Mouse (Mus musculus) limb, embryonic 13.5 days (tissue): ENCODE measurements around the gene Fam117b. TPM values are rescaled to one million over a fixed set of nuclear protein-coding genes. Genes with fewer than 3 reads are reported as not detected.

Experiments used
- ATAC-seq: fragments of 200-750 bp; cut with Nextera tagmentation; 2 replicates; pipeline ENCODE4 v1.8.0; 2017; ENCODE audit warnings: low read depth, moderate number of reproducible peaks, moderate TSS enrichment; ENCODE audit not compliant: low FRiP score
- H3K27ac ChIP-seq: fragments of 300-500 bp; sonication (generic); 2 replicates; pipeline ENCODE4 v1.5.1; 2015; ENCODE audit warnings: inconsistent platforms, mild to moderate bottlenecking, moderate library complexity
- H3K27me3 ChIP-seq: fragments of 300-500 bp; sonication (generic); 2 replicates; pipeline ENCODE4 v1.6.1; 2015; ENCODE audit warnings: mild to moderate bottlenecking, inconsistent platforms
- H3K36me3 ChIP-seq: fragments of 300-500 bp; sonication (generic); 2 replicates; pipeline ENCODE4 v1.6.1; 2015; ENCODE audit warnings: inconsistent platforms, mild to moderate bottlenecking, moderate library complexity
- H3K4me1 ChIP-seq: fragments of 300-500 bp; sonication (generic); 2 replicates; pipeline ENCODE4 v1.6.1; 2015; ENCODE audit warnings: inconsistent platforms
- H3K4me2 ChIP-seq: fragments of 300-500 bp; sonication (generic); replicated peaks from 2 replicates; pipeline ENCODE4 v1.6.1; 2015; ENCODE audit warnings: inconsistent platforms, mild to moderate bottlenecking, moderate library complexity
- H3K4me3 ChIP-seq: fragments of 300-500 bp; sonication (generic); 2 replicates; pipeline ENCODE4 v1.5.1; 2015; ENCODE audit warnings: moderate library complexity, mild to moderate bottlenecking, inconsistent platforms
- H3K9ac ChIP-seq: fragments of 300-500 bp; sonication (generic); 2 replicates; pipeline ENCODE4 v1.6.1; 2015; ENCODE audit warnings: mild to moderate bottlenecking, inconsistent platforms
- H3K9me3 ChIP-seq: fragments of 300-500 bp; sonication (generic); 2 replicates; pipeline ENCODE4 v1.6.1; 2016; ENCODE audit warnings: inconsistent platforms
- WGBS: fragments of 180-500 bp; shearing (Covaris S2); methylation state at CpG from one replicate; pipeline ENCODE4 v1.1.7; 2015; 5-methylcytosine and 5-hydroxymethylcytosine counted together
- polyA plus RNA-seq: library from polyadenylated mRNA; unstranded; fragments of >200 nt; fragmentation: Nextera tagmentation; extraction: Ambion mirVana; gene quantifications from 2 replicates; pipeline ENCODE4 v1.2.1, GENCODE M21; 2015

Fam117b gene
- polyA plus RNA-seq, 1 experiment from 2014 or later: 10.8 TPM

GRCm38 (mm10) chr1:59899679-59900078 lies 13.1 kb upstream of the Fam117b start:
- no peak overlapping the region for H3K27ac ChIP-seq
- WGBS: 78% methylated on average over 2 of the region's 2 CpGs

GRCm38 (mm10) chr1:59901082-59901876 lies 11.5 kb upstream of the Fam117b start:
- no peak for ATAC-seq

More at GRCm38 (mm10) chr1:59899679-59900078, 13.1 kb upstream of the Fam117b start:
- H3K9ac ChIP-seq: no peak overlapping the region
- no peaks in the 10 kb centered on the region for H3K9me3 ChIP-seq
- no peak overlapping the region for H3K4me2 ChIP-seq
- H3K4me3 ChIP-seq: no peak overlapping the region
- H3K27me3 ChIP-seq: no peaks in the 10 kb centered on the region
- no peaks in the 10 kb centered on the region for H3K36me3 ChIP-seq
- ATAC-seq: no peak
- H3K4me1 ChIP-seq: peaks cover 14% of the 10 kb centered on the region; the same call in 1 of the 2 replicates

DNA sequence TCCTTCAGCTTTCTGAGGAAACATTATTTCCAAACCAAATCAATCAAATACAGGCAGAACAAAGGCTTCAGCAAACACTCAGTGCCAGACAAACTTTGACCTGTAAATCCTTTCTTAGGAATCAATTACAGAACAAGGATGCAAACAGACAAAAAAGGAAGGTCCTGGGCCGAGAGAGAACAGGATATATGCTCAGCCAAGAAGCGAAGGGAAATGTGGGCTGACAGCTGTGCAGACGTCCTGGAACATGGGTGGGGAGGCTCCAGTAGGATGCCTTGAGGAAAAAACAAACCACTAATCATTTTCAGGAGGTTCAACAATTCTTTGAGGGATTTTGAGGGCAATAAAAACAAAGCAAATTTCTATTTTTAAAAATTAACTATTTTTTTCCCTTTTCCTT lies 10.2 kb upstream of the Fam117b start:
- WGBS: 23% methylated on average over 3 of the region's 3 CpGs
- H3K4me2 ChIP-seq: no peak overlapping the region
- no peak overlapping the region for H3K9ac ChIP-seq
- no peaks in the 10 kb centered on the region for H3K27me3 ChIP-seq
- no peak overlapping the region for H3K4me3 ChIP-seq
- no peaks in the 10 kb centered on the region for H3K36me3 ChIP-seq
- H3K27ac ChIP-seq: no peak overlapping the region
- H3K9me3 ChIP-seq: no peaks in the 10 kb centered on the region
- peaks cover 10% of the 10 kb centered on the region; the same call in 1 of the 2 replicates for H3K4me1 ChIP-seq
- ATAC-seq: no peak

More at GRCm38 (mm10) chr1:59901082-59901876, 11.5 kb upstream of the Fam117b start:
- Histone ChIP-seq H3K4me1 (peaks cover 10% of the 10 kb centered on the region; the same call in 1 of the 2 replicates), H3K27ac (no peak overlapping the region), H3K36me3 (no peaks in the 10 kb centered on the region), H3K27me3 (no peaks in the 10 kb centered on the region), H3K4me2 (no peak overlapping the region), H3K9me3 (no peaks in the 10 kb centered on the region), H3K4me3 (no peak overlapping the region), H3K9ac (no peak overlapping the region)
- WGBS: 94% methylated on average over 5 of the region's 5 CpGs

GRCm38 (mm10) chr1:59904630-59905295 lies 8.0 kb upstream of the Fam117b start:
- Histone ChIP-seq H3K27ac (no peak overlapping the region), H3K36me3 (no peaks in the 10 kb centered on the region), H3K4me2 (no peak overlapping the region), H3K4me1 (no peaks in the 10 kb centered on the region), H3K27me3 (no peaks in the 10 kb centered on the region), H3K9ac (no peak overlapping the region), H3K4me3 (no peak overlapping the region), H3K9me3 (no peaks in the 10 kb centered on the region)
- 93% methylated on average over 6 of the region's 6 CpGs for WGBS
- no peak for ATAC-seq

GRCm38 (mm10) chr1:59905916-59906315 lies 6.9 kb upstream of the Fam117b start:
- no peak overlapping the region for H3K4me2 ChIP-seq
- no peak overlapping the region for H3K4me3 ChIP-seq
- no peak for ATAC-seq
- no peaks in the 10 kb centered on the region for H3K9me3 ChIP-seq
- 84% methylated on average over 2 of the region's 2 CpGs for WGBS
- no peaks in the 10 kb centered on the region for H3K27me3 ChIP-seq
- H3K9ac ChIP-seq: no peak overlapping the region
- H3K36me3 ChIP-seq: no peaks in the 10 kb centered on the region
- H3K27ac ChIP-seq: no peak overlapping the region
- H3K4me1 ChIP-seq: no peaks in the 10 kb centered on the region

- no peak overlapping the region for H3K4me2 ChIP-seq
- no peak overlapping the region for H3K9ac ChIP-seq
- no peaks in the 10 kb centered on the region for H3K9me3 ChIP-seq
- no peak overlapping the region for H3K27ac ChIP-seq
- H3K4me3 ChIP-seq: no peak overlapping the region
- ATAC-seq: no peak
- H3K4me1 ChIP-seq: no peaks in the 10 kb centered on the region
- WGBS: 85% methylated on average over 13 of the region's 13 CpGs
- no peaks in the 10 kb centered on the region for H3K36me3 ChIP-seq
- no peaks in the 10 kb centered on the region for H3K27me3 ChIP-seq
Observed at GRCm38 (mm10) chr1:59906819-59907521, 5.8 kb upstream of the Fam117b start.

DNA sequence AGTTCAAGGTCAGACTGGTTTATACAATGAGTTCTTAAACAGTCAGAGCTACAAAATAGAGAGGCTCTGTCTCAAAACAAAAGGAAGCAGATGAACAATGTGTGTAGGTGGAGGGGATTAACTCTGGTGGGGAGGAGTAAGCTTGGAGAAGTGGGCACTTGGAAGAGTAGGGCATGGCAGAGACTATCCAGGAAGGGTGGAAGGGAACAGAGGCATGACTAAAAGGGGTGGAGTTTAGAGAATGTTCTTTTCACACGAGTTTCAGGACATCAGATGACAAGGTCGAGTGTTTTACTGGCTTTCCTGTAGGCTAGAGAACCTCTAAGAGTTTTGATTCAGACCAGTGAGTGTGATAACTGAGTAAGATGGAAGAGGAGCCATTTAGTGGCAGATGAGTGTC lies 5.1 kb upstream of the Fam117b start:
- ATAC-seq: no peak
- no peak overlapping the region for H3K4me2 ChIP-seq
- 39% methylated on average over 2 of the region's 2 CpGs for WGBS
- H3K27ac ChIP-seq: no peak overlapping the region
- no peak overlapping the region for H3K4me3 ChIP-seq
- no peak overlapping the region for H3K9ac ChIP-seq
- H3K36me3 ChIP-seq: no peaks in the 10 kb centered on the region
- no peaks in the 10 kb centered on the region for H3K9me3 ChIP-seq
- no peaks in the 10 kb centered on the region for H3K27me3 ChIP-seq
- H3K4me1 ChIP-seq: no peaks in the 10 kb centered on the region

DNA sequence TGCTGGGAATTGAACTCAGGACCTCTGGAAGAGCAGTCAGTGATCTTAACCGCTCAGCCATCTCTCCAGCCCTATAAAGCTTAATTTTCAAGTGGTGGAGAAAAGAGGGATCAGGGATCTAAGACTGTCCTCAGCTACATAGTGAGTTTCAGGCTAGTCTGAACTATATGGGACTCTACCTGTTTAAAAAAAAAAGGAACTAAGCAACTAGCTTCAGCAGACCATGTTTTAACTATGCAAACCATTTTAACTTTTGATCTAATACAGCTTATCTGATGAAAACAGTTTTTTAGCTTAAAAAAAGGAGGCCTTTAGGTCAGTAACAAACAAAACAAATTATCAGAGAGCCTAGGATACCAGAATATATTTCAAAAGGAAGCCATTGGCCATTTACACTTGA lies 1.9 kb upstream of the Fam117b start:
- WGBS: 82% methylated on average over 1 of the region's 1 CpGs

GRCm38 (mm10) chr1:59913195-59913868 lies 526 bp downstream of the Fam117b start:
- ATAC-seq: peak; percentile 46
- peak overlapping the region; percentile 98 for H3K4me3 ChIP-seq
- peak overlapping the region; percentile 89 for H3K27ac ChIP-seq
- H3K9me3 ChIP-seq: no peaks in the 10 kb centered on the region
- no peaks in the 10 kb centered on the region for H3K27me3 ChIP-seq
- whole genome bisulfite sequencing: under 1% methylated on average over 75 of the region's 98 CpGs
- peak overlapping the region; percentile 94 for H3K9ac ChIP-seq
- H3K4me2 ChIP-seq: peak overlapping the region; percentile 78
- H3K4me1 ChIP-seq: peaks cover 30% of the 10 kb centered on the region
- H3K36me3 ChIP-seq: no peaks in the 10 kb centered on the region

More for the DNA sequence above, 1.9 kb upstream of the Fam117b start:
- Histone ChIP-seq H3K4me1 (peaks cover 22% of the 10 kb centered on the region), H3K27ac (no peak overlapping the region), H3K36me3 (no peaks in the 10 kb centered on the region), H3K9me3 (no peaks in the 10 kb centered on the region), H3K4me3 (no peak overlapping the region), H3K4me2 (no peak overlapping the region), H3K27me3 (no peaks in the 10 kb centered on the region), H3K9ac (no peak overlapping the region)
- no peak for ATAC-seq

- 4% methylated on average over 12 of the region's 12 CpGs for WGBS
- no peaks in the 10 kb centered on the region for H3K36me3 ChIP-seq
- H3K27ac ChIP-seq: peak overlapping the region; percentile 89
- no peaks in the 10 kb centered on the region for H3K9me3 ChIP-seq
- H3K4me2 ChIP-seq: peak overlapping the region; percentile 78
- H3K4me1 ChIP-seq: peaks cover 30% of the 10 kb centered on the region
- H3K4me3 ChIP-seq: peak overlapping the region; percentile 98
- ATAC-seq: no peak
- peak overlapping the region; percentile 94 for H3K9ac ChIP-seq
- no peaks in the 10 kb centered on the region for H3K27me3 ChIP-seq
Observed at GRCm38 (mm10) chr1:59913869-59914225, 1.0 kb downstream of the Fam117b start.

- WGBS: 64% methylated on average over 3 of the region's 3 CpGs
- Histone ChIP-seq H3K9me3 (no peaks in the 10 kb centered on the region), H3K9ac (no peak overlapping the region), H3K27ac (no peak overlapping the region), H3K36me3 (no peaks in the 10 kb centered on the region), H3K4me1 (peaks cover 30% of the 10 kb centered on the region), H3K4me2 (peak overlapping the region; percentile 78), H3K4me3 (peak overlapping the region; percentile 98), H3K27me3 (no peaks in the 10 kb centered on the region)
- ATAC-seq: no peak
Observed at GRCm38 (mm10) chr1:59914799-59915198, 2.0 kb downstream of the Fam117b start.
